Mouse (Mus musculus) megakaryocyte, embryonic 14.5 days (primary cell): ENCODE data around the gene Usp37. TPM values are rescaled to one million over a fixed set of nuclear protein-coding genes. Genes with fewer than 3 reads are reported as not detected.

Experiments
- H3K27me3 ChIP-seq: replicated peaks from 2 replicates; pipeline ENCODE3; 2012; ENCODE audit warnings: inconsistent platforms
- H3K36me3 ChIP-seq: replicated peaks from 2 replicates; pipeline ENCODE3; 2012; ENCODE audit warnings: low read length, inconsistent platforms, mixed read lengths
- H3K4me1 ChIP-seq: 2 replicates; pipeline ENCODE4 v1.6.1; 2012; ENCODE audit warnings: inconsistent platforms
- H3K4me3 ChIP-seq: replicated peaks from 2 replicates; pipeline ENCODE3; 2012; ENCODE audit warnings: moderate library complexity, mild to moderate bottlenecking, inconsistent platforms
- H3K9me3 ChIP-seq: 2 replicates; pipeline ENCODE4 v1.6.1; 2012; ENCODE audit warnings: inconsistent platforms
- FLI1 ChIP-seq: IDR thresholded peaks from 2 replicates; pipeline ENCODE4 v1.6.1; 2012; ENCODE audit warnings: low read length, inconsistent platforms, mixed read lengths
- GATA1 ChIP-seq: IDR thresholded peaks from 3 replicates; pipeline ENCODE4 v1.6.1; 2012; ENCODE audit warnings: mixed read lengths, low read length, inconsistent platforms, borderline replicate concordance
- polyA plus RNA-seq: library from polyadenylated mRNA; stranded (reverse); fragments of >175 nt; gene quantifications from 2 replicates; pipeline ENCODE4 v1.2.3, GENCODE M21; 2012; ENCODE audit warnings: low replicate concordance; ENCODE audit not compliant: insufficient read depth

Gene Usp37
- polyA plus RNA-seq, 1 experiment: 0.17 TPM

DNA sequence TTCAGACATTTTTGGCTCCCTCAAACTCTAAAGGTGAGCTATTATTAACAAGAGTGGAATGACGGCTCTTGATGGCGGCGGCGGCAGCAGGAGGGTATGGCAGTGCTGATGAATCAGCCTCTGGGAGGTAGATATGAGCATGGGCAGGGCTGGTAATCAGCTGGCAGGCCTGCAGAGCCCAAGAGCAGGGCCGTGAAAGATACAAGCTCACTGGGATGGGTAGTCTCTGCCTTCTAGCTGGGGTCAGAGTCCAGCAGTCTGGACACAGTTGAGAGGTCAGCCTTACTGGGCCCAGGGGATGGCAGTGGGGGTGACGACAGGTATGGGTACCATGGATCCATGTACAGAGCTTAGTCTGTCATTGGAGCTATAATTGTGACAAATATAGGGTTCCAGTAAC is 110.9 kb downstream of the Usp37 start:
- H3K4me3 ChIP-seq: no peak overlapping the region
- TF ChIP-seq FLI1 (no peak), GATA1 (no peak)
- H3K36me3 ChIP-seq: peaks cover 42% of the 10 kb centered on the region
- H3K9me3 ChIP-seq: no peaks in the 10 kb centered on the region
- H3K27me3 ChIP-seq: peaks cover 11% of the 10 kb centered on the region
- H3K4me1 ChIP-seq: peaks cover 11% of the 10 kb centered on the region

DNA sequence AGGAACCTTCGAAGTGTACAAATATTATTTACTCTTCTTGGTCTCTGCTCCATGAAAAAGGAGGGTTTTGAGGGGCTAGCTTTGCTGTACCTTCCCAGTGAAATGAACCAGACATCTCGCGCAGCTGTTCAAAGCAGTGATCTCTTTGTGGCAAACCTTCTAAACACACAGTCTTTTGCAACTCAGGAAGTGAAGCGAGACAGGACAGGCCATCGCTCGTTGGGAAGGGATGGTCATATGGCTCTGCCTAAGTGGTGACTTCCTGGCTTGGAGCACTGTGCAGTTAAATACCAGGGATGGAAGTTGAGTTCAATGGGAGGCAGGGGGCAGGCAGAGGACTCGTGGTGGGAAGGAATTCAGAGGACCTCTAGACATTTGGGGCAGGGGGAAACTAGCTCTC is 118.2 kb downstream of the Usp37 start:
- Histone ChIP-seq H3K27me3 (peaks cover 69% of the 10 kb centered on the region), H3K36me3 (no peaks in the 10 kb centered on the region), H3K4me3 (peak overlapping the region; percentile 38), H3K4me1 (peaks cover 35% of the 10 kb centered on the region), H3K9me3 (no peaks in the 10 kb centered on the region)
- TF ChIP-seq GATA1: no peak

DNA sequence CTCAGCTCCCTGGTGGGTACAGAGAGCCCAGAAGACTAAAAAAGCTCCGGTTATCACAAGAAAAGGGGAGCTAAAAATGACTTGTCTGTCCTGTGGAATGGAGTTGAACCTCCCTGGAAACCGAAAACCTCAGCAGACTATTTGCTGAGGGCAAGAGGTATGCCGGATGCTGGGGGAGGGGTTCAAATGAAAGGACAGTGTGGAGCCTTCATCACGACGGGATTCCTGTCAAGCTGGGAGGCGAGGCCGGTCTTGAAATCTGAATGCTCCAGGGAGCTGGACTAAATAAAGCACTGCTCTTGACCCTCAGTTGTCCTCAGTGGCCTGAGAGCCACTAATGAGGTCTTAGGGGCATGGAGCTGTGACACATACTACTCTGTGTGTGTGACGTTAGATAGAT is 120.9 kb downstream of the Usp37 start:
- H3K27me3 ChIP-seq: peaks cover 74% of the 10 kb centered on the region
- no peak for TF ChIP-seq GATA1
- no peak for TF ChIP-seq FLI1

GRCm38 (mm10) chr1:74419440-74419794 is 124.7 kb downstream of the Usp37 start:
- no peaks in the 10 kb centered on the region for H3K36me3 ChIP-seq
- no peak for TF ChIP-seq GATA1
- no peak for TF ChIP-seq FLI1
- no peak overlapping the region for H3K4me3 ChIP-seq
- peaks cover 28% of the 10 kb centered on the region for H3K4me1 ChIP-seq
- peaks cover 48% of the 10 kb centered on the region for H3K27me3 ChIP-seq
- no peaks in the 10 kb centered on the region for H3K9me3 ChIP-seq

More for the DNA sequence above, 120.9 kb downstream of the Usp37 start:
- Histone ChIP-seq H3K4me1 (peaks cover 33% of the 10 kb centered on the region), H3K9me3 (no peaks in the 10 kb centered on the region), H3K4me3 (no peak overlapping the region), H3K36me3 (no peaks in the 10 kb centered on the region)

DNA sequence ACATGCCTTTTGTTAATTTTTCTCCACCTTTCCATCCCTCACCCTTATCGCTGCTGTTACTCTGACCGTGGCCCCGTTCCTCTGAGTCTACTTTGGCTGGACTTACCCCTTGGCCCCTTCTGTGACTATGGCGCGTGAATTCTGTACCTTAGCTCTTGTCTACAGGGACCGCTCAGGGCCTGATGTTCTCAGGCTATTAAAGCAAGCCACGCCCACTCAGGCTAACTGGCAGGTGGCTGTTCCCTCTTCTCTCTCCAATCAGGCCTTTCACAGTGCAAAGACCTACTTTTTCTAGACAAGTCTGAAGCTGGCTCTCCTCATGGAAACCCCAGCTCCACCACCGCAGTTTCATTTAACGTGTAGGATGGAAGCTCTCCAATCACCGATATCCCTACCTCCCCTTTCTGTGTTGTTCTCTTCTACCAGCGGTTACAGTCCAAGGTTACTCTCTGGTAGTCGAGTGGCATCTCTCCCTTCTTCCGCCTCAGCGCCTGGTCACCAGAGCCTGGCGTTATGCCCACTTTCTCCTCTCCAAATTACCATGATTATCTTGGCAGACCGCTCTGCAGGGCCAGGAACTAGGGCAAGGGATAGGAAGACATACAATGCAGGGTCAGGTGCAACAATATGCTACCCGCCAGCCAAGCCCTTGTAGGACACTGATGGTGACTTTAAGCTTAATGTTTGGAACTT is 125.2 kb downstream of the Usp37 start:
- peaks cover 47% of the 10 kb centered on the region for H3K27me3 ChIP-seq
- peaks cover 27% of the 10 kb centered on the region for H3K4me1 ChIP-seq
- H3K36me3 ChIP-seq: no peaks in the 10 kb centered on the region
- no peaks in the 10 kb centered on the region for H3K9me3 ChIP-seq
- H3K4me3 ChIP-seq: no peak overlapping the region
- no peak for TF ChIP-seq GATA1
- TF ChIP-seq FLI1: no peak

DNA sequence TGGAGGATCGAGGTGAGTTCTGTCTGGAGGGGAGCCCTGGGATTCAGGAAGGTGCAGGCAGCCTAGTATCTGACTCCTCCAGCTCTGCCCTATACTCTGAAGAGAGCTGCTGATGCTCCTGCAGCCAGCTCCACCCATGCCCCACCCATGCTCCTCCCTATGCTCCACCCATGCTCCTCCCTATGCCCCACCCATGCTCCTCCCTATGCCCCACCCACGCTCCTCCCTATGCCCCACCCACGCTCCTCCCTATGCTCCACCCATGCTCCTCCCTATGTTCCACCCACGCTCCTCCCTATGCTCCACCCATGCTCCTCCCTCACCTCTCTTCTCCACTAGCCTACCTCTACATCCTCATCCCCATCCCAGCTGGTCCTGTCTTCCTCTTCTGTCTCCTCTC is 128.9 kb downstream of the Usp37 start:
- Histone ChIP-seq H3K36me3 (no peaks in the 10 kb centered on the region), H3K9me3 (no peaks in the 10 kb centered on the region), H3K4me1 (peaks cover 15% of the 10 kb centered on the region), H3K27me3 (peaks cover 27% of the 10 kb centered on the region), H3K4me3 (peak overlapping the region; percentile 42)
- TF ChIP-seq GATA1 (no peak), FLI1 (no peak)

DNA sequence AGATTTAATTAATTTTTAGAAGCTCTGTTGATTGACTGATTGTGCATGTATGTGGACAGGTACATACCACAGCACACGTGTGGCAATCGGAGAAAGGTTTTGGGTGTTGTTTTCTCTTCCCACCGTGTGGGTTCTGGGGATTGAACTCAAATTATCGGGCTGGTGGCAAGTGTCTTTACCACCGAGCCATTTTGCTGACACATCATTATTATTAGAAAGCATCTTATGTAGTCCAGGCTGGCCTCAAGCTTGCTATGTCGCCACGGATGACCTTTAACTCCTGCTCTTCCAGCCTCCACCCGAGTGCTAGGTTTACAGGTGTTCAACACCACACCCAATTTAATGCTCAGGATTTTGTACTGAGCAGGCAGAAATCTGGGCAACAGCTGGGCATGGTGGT is 131.4 kb downstream of the Usp37 start:
- Histone ChIP-seq H3K27me3 (peaks cover 21% of the 10 kb centered on the region), H3K36me3 (no peaks in the 10 kb centered on the region), H3K4me1 (peaks cover 20% of the 10 kb centered on the region), H3K9me3 (no peaks in the 10 kb centered on the region), H3K4me3 (no peak overlapping the region)
- TF ChIP-seq GATA1 (no peak), FLI1 (no peak)

DNA sequence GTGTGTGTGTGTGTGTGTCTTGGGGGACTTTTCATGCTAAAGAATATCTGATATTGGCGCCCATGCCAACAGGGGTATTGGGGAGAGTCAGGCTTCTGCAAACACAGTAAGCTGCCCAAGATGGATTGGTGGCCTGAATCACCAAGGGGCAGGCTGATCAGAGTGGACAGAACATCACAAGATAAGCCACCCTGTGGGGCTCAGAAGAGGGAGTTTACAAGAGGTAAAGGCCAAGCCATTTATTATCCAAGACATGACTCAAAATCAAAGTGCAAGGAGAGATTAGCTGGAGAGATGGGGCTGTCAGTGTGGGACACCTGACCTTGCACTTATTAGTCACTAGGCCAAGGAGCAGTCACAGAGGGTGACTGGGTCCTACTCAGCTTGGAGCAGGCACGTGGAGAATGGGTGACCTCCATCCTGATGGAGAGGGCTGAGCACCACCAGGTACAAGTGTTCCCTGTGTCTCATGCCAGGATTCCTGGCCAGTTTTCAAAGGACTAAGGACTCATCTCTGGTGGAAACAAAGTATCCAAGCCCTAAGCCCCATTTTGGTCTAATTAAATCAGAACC is 132.2 kb downstream of the Usp37 start:
- TF ChIP-seq FLI1 (no peak), GATA1 (no peak)
- Histone ChIP-seq H3K4me3 (no peak overlapping the region), H3K27me3 (peaks cover 21% of the 10 kb centered on the region), H3K36me3 (no peaks in the 10 kb centered on the region), H3K4me1 (peaks cover 20% of the 10 kb centered on the region), H3K9me3 (no peaks in the 10 kb centered on the region)

- TF ChIP-seq GATA1: no peak
- TF ChIP-seq FLI1: no peak
- Histone ChIP-seq H3K4me1 (peaks cover 10% of the 10 kb centered on the region; the same call in 1 of the 2 replicates), H3K36me3 (no peaks in the 10 kb centered on the region), H3K4me3 (no peak within 1 kb of the TSS), H3K9me3 (no peaks in the 10 kb centered on the region), H3K27me3 (peaks cover 14% of the 10 kb centered on the region)
Measured at GRCm38 (mm10) chr1:74408589-74409504, 135.2 kb downstream of the Usp37 start, which contains the start of gene Vil1. Gene Vil1 (plus strand): TSS chr1:74409376.

DNA sequence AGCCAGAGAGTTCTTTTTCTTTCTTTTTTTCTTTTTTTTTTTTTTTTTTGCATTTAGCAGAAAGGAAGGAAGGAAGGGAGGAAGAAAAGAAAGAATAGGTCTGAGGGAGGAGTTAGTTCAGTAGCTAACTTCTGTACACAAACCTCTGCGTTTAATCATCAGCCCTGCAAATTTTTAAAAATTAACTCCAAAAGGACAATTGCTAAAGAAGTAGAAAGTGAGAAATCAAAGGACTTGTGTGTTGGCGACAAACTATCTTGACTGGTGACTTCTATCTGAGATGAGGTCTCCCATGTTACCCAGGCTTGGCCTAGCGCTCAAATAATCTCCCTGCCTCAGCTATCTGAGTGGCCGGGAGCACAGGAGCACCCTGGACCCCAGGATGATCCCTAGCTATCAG is 139.9 kb downstream of the Usp37 start:
- TF ChIP-seq GATA1 (no peak), FLI1 (no peak)
- Histone ChIP-seq H3K4me1 (peaks cover 22% of the 10 kb centered on the region), H3K9me3 (no peaks in the 10 kb centered on the region), H3K27me3 (peaks cover 6% of the 10 kb centered on the region), H3K4me3 (no peak overlapping the region), H3K36me3 (no peaks in the 10 kb centered on the region)
